Mouse (Mus musculus) ovary, postnatal 14 days (tissue): ENCODE results near the gene Gas1.

Experiments used
- DNase-seq: peaks from one replicate; pipeline ENCODE4 v3.0.0; 2022; ENCODE audit warnings: low spot score

The Gas1 gene

GRCm38 (mm10) chr13:60173186-60173585 lies 4.0 kb downstream of the Gas1 start:
- no peak for DNase-seq

- no peak for DNase-seq
Observed at GRCm38 (mm10) chr13:60172366-60173017, 4.7 kb downstream of the Gas1 start.

GRCm38 (mm10) chr13:60171781-60172180 lies 5.4 kb downstream of the Gas1 start:
- DNase-seq = no peak

DNA sequence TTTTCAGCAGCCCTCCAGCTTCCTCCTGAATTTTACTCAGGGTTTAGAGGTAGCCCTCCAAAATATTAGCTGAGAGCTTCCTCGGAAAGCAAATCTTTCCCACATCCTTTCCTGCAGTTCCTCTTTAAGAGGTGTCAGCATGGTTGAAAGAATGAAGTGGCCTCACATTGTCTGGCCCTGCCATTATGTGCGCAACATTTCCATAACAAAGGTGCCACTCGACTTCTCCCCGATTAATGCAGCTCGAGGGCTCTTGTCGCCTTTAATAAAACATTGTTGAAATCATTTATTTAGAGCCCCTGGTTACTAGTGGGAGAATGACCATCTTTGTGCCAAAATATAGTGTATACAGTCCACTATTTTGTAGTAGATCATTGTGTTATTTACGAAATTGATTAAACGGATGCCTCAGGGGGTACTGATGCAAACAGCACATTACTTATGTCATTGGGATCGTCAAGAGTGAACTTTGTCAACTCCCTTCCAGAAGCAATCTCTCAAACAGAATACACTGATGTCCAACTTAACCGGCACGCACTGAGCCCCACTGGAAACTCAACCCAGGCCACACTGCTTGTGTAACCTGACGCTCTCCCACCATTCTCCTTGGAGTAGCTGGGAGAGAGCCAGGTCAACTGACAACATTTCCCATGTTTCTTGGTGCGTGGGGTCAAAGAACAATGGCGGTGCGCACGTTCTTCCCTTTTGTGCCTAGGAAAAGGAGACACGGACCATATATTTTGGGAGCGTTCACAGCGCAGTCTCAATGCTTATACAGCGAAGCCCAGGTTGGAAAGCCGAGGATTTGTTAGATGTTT lies 6.1 kb downstream of the Gas1 start:
- no peak for DNase-seq

GRCm38 (mm10) chr13:60169026-60169425 lies 8.1 kb downstream of the Gas1 start:
- DNase-seq = no peak

GRCm38 (mm10) chr13:60156294-60157126 lies 20.7 kb downstream of the Gas1 start:
- DNase-seq = no peak

DNA sequence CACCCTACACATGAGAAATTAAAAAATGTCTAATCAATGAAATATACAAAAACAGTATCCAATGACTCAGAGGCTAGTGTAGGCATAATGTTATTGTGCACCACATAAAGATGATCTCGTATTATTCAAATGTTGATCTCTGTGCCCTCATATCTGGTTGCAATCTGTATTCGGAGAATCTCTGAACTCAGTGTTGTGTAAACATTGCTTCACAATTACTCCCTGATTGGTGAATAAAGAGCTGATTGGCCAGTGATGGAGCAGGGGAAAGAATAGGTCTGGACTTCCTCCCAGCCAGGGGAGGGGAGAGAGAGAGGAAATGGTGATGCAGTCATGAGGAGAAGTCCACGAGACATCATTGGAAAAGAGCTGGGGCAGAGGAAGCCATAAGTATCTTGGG lies 23.0 kb downstream of the Gas1 start:
- no peak for DNase-seq

- no peak for DNase-seq
Observed at GRCm38 (mm10) chr13:60148235-60148634, 28.9 kb downstream of the Gas1 start.

GRCm38 (mm10) chr13:60147857-60148181 lies 29.3 kb downstream of the Gas1 start:
- no peak for DNase-seq

- DNase-seq = no peak
Observed at GRCm38 (mm10) chr13:60146994-60147856, 29.9 kb downstream of the Gas1 start.

- DNase-seq = no peak
Observed at GRCm38 (mm10) chr13:60146231-60146630, 30.9 kb downstream of the Gas1 start.

- DNase-seq = no peak
Observed at GRCm38 (mm10) chr13:60136962-60137361, 40.2 kb downstream of the Gas1 start.

DNA sequence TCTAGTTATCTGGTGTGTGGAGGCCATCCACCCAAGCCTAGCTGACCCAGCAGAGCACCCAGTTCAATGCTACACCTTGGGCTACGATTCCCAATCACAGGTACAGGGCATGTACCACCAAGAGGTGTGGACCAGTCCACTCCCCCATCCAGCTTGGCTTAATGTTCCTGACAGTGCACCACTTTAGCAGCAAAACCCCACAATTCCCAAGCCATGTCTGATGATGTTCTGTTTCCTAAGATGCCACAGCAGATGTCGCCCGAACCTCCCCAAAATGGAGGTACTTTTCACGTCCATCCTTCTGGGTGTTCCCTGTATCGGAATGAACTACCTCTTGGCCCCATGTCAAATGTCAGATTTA lies 42.7 kb downstream of the Gas1 start:
- DNase-seq = no peak

- no peak for DNase-seq
Observed at GRCm38 (mm10) chr13:60133716-60134438, 43.3 kb downstream of the Gas1 start.

DNA sequence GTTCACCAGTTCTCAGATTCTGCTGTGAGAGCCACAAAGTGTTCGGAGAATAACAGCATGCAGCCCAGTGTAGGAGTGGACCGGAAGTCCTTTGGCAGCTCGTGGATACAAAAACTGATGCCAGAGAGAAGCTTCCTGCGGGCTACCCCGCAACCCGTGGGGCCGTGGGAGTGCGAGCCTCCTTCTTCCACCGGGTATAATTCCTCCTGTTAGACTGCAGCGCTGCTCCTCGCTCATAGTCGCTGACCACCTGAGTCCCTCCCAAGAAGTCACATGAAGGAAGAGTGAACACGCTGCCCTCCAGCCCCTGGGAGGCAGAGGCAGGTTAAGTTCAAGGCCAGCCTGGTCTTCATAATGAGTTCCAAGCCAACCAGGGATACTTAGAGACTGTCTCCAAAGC lies 45.4 kb downstream of the Gas1 start:
- no peak for DNase-seq

- DNase-seq = no peak
Observed at GRCm38 (mm10) chr13:60129541-60129940, 47.6 kb downstream of the Gas1 start.

DNA sequence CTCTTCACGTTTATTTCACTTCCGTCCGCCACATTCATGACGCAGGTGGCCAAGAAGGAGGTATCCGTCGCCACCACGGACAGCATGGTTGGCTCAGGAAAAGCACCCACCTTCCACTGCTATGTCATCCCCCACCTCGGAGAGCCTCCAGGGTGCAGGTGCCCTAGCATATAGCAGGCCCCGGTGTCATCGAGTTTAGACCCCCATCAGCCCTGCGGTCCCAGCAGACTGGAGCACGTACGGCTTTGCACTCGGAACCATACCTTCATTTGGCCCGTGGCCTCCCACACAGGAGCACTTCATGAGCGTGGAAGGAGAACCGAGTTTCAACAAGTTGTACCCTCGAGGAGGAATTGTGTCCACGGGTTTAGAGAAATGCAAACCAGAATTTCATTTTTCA lies 50.8 kb downstream of the Gas1 start:
- DNase-seq = no peak

- no peak for DNase-seq
Observed at GRCm38 (mm10) chr13:60125501-60126305, 51.5 kb downstream of the Gas1 start.

- DNase-seq = no peak
Observed at GRCm38 (mm10) chr13:60125020-60125419, 52.1 kb downstream of the Gas1 start.

DNA sequence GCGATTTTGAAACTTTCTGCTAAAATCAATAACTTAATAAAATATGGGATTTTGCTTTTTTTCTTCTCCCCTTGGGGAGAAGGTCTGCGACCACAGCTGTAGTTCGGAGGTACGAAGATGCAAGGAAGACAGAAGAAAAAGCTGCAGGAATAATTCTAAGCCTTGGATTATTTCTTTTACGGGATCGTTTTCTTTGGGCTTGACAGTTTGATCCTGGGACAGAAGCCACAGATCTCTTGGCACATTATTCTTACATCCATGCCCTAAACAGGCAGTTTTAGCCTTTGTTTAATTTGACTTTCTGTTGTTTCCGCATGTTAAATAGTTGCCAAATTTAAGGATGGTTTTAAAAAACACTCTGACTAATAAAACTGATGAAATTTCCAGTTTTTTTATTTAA lies 52.7 kb downstream of the Gas1 start:
- no peak for DNase-seq
